Mouse (Mus musculus) midbrain, postnatal 0 days (tissue): ENCODE measurements at regions not wholly inside any gene's neighbourhood (a gene's known extent, or its start where the extent isn't known, plus 50 kb on each side); places are given as distances from the start of the nearest gene placed in this dataset.
A peak's percentile ranks its signal among the peaks of the same experiment; 100 is the strongest.

Experiments
- ATAC-seq: fragments of 200-750 bp; cut with Nextera tagmentation; 2 replicates; pipeline ENCODE4 v1.8.0; 2017; ENCODE audit warnings: moderate number of reproducible peaks, mild to moderate bottlenecking, moderate TSS enrichment, moderate library complexity; ENCODE audit not compliant: low FRiP score
- DNase-seq: peaks from one replicate; pipeline ENCODE4 v3.0.0-alpha.2; 2015; ENCODE audit warnings: low spot score
- H3K27ac ChIP-seq: fragments of 300-500 bp; sonication (generic); 2 replicates; pipeline ENCODE4 v1.5.1; 2014; ENCODE audit warnings: low read depth, mild to moderate bottlenecking, low read length, mixed read lengths
- H3K27me3 ChIP-seq: fragments of 300-500 bp; sonication (generic); 2 replicates; pipeline ENCODE4 v1.6.1; 2014; ENCODE audit warnings: low read length, control low read depth, mixed read lengths; ENCODE audit not compliant: insufficient read depth
- H3K36me3 ChIP-seq: fragments of 300-500 bp; sonication (generic); 2 replicates; pipeline ENCODE4 v1.6.1; 2014; ENCODE audit warnings: low read length, control low read depth, mixed read lengths; ENCODE audit not compliant: insufficient read depth
- H3K4me1 ChIP-seq: fragments of 300-500 bp; sonication (generic); 2 replicates; pipeline ENCODE4 v1.6.1; 2014; ENCODE audit warnings: mild to moderate bottlenecking, control low read depth, antibody characterized with exemption, low read length, mixed read lengths; ENCODE audit not compliant: insufficient read depth
- H3K4me2 ChIP-seq: fragments of 300-500 bp; sonication (generic); 2 replicates; pipeline ENCODE4 v1.6.1; 2014; ENCODE audit warnings: low read depth, mild to moderate bottlenecking, low read length, mixed read lengths; ENCODE audit not compliant: poor library complexity, severe bottlenecking
- H3K4me3 ChIP-seq: fragments of 300-500 bp; sonication (generic); 2 replicates; pipeline ENCODE4 v1.5.1; 2014; ENCODE audit warnings: low read depth, mild to moderate bottlenecking, low read length, moderate library complexity
- H3K9ac ChIP-seq: fragments of 300-500 bp; sonication (generic); replicated peaks from 2 replicates; pipeline ENCODE4 v1.6.1; 2014; ENCODE audit warnings: mild to moderate bottlenecking, low read length, moderate library complexity, mixed read lengths; ENCODE audit not compliant: poor library complexity, severe bottlenecking
- H3K9me3 ChIP-seq: fragments of 300-500 bp; sonication (generic); 2 replicates; pipeline ENCODE4 v1.6.1; 2016; ENCODE audit warnings: low read length, control low read depth
- CTCF ChIP-seq: IDR thresholded peaks from 2 replicates; pipeline ENCODE4 v1.5.1; 2016; ENCODE audit warnings: antibody characterized with exemption, mild to moderate bottlenecking
- WGBS: fragments of 180-500 bp; shearing (Covaris S2); extraction: QIAGEN DNeasy Blood & Tissue Kit; methylation state at CpG from one replicate; pipeline ENCODE4 v1.1.7; 2014; 5-methylcytosine and 5-hydroxymethylcytosine counted together

- no peak overlapping the region for H3K9ac ChIP-seq
- no peak overlapping the region for H3K4me3 ChIP-seq
- TF ChIP-seq CTCF = no peak
- 94% methylated on average over 12 of the region's 12 CpGs for WGBS
- no peak for DNase-seq
- no peaks in the 10 kb centered on the region for H3K9me3 ChIP-seq
- no peaks in the 10 kb centered on the region for H3K27me3 ChIP-seq
- no peaks in the 10 kb centered on the region for H3K36me3 ChIP-seq
- no peak for ATAC-seq
- no peaks in the 10 kb centered on the region for H3K4me1 ChIP-seq
- H3K27ac ChIP-seq = no peak overlapping the region
- no peak overlapping the region for H3K4me2 ChIP-seq
Measured at GRCm38 (mm10) chr1:35759010-35759409, 309.2 kb upstream of the Hs6st1 start.

GRCm38 (mm10) chr1:35759600-35759999 lies 308.6 kb upstream of the Hs6st1 start:
- Histone ChIP-seq H3K27me3 (no peaks in the 10 kb centered on the region), H3K9ac (no peak overlapping the region), H3K36me3 (no peaks in the 10 kb centered on the region), H3K4me2 (no peak overlapping the region), H3K9me3 (no peaks in the 10 kb centered on the region), H3K4me1 (no peaks in the 10 kb centered on the region), H3K4me3 (no peak overlapping the region), H3K27ac (no peak overlapping the region)
- ATAC-seq (no peak), DNase-seq (no peak)
- WGBS = 82% methylated on average over 4 of the region's 4 CpGs
- no peak for TF ChIP-seq CTCF

GRCm38 (mm10) chr1:35763051-35763450 lies 305.1 kb upstream of the Hs6st1 start:
- Histone ChIP-seq H3K4me1 (no peaks in the 10 kb centered on the region), H3K27ac (no peak overlapping the region), H3K36me3 (no peaks in the 10 kb centered on the region), H3K4me2 (no peak overlapping the region), H3K27me3 (no peaks in the 10 kb centered on the region), H3K9me3 (no peaks in the 10 kb centered on the region), H3K9ac (no peak overlapping the region), H3K4me3 (no peak overlapping the region)
- WGBS = 92% methylated on average over 9 of the region's 9 CpGs
- no peak for TF ChIP-seq CTCF
- DNase-seq (no peak), ATAC-seq (0 out of 2 replicates have a peak, but pooled peaks have one; percentile 56)

GRCm38 (mm10) chr1:35763456-35763855 lies 304.7 kb upstream of the Hs6st1 start:
- TF ChIP-seq CTCF = no peak
- 87% methylated on average over 10 of the region's 10 CpGs for WGBS
- H3K4me2 ChIP-seq = no peak overlapping the region

GRCm38 (mm10) chr1:35764068-35764467 lies 304.1 kb upstream of the Hs6st1 start:
- H3K9ac ChIP-seq = no peak overlapping the region
- TF ChIP-seq CTCF = no peak
- H3K4me2 ChIP-seq = no peak overlapping the region
- WGBS = 64% methylated on average over 1 of the region's 1 CpGs
- no peak overlapping the region for H3K27ac ChIP-seq
- no peaks in the 10 kb centered on the region for H3K9me3 ChIP-seq
- DNase-seq (no peak), ATAC-seq (no peak)
- no peaks in the 10 kb centered on the region for H3K27me3 ChIP-seq
- no peak overlapping the region for H3K4me3 ChIP-seq
- no peaks in the 10 kb centered on the region for H3K36me3 ChIP-seq
- H3K4me1 ChIP-seq = no peaks in the 10 kb centered on the region

More at GRCm38 (mm10) chr1:35763456-35763855, 304.7 kb upstream of the Hs6st1 start:
- no peaks in the 10 kb centered on the region for H3K9me3 ChIP-seq
- no peak for ATAC-seq
- H3K4me1 ChIP-seq = no peaks in the 10 kb centered on the region
- no peaks in the 10 kb centered on the region for H3K36me3 ChIP-seq
- H3K9ac ChIP-seq = no peak overlapping the region
- no peaks in the 10 kb centered on the region for H3K27me3 ChIP-seq
- H3K27ac ChIP-seq = no peak overlapping the region
- no peak for DNase-seq
- no peak overlapping the region for H3K4me3 ChIP-seq

GRCm38 (mm10) chr1:35765692-35766091 lies 302.5 kb upstream of the Hs6st1 start:
- TF ChIP-seq CTCF = peak; percentile 27; the same call in 1 of the 2 replicates
- H3K4me3 ChIP-seq = no peak overlapping the region
- H3K36me3 ChIP-seq = no peaks in the 10 kb centered on the region
- H3K9me3 ChIP-seq = no peaks in the 10 kb centered on the region
- no peaks in the 10 kb centered on the region for H3K27me3 ChIP-seq
- DNase-seq (no peak), ATAC-seq (no peak)
- H3K27ac ChIP-seq = no peak overlapping the region
- no peaks in the 10 kb centered on the region for H3K4me1 ChIP-seq
- WGBS = 89% methylated on average over 4 of the region's 4 CpGs
- no peak overlapping the region for H3K9ac ChIP-seq
- H3K4me2 ChIP-seq = no peak overlapping the region
